Mouse (Mus musculus): Measurements from ENCODE around the gene Ttc4. TPM values are rescaled to one million over a fixed set of nuclear protein-coding genes. Genes with fewer than 3 reads are reported as not detected.

The Ttc4 gene
- total RNA-seq, 2 experiments from 2014 or later: 40.1 to 41.6 TPM

- intact Hi-C loops (cut with DNase I): no loop called here
- DNase-seq (ENCODE audit: low spot score in 2 of 2): no peak
These were observed 23.1 kb downstream of the Ttc4 start for GRCm38 (mm10) chr4:106655681-106656080.

- DNase-seq (ENCODE audit: low spot score in 2 of 2): no peak
- intact Hi-C loops (cut with DNase I): no loop called here
These were observed 25.7 kb downstream of the Ttc4 start for GRCm38 (mm10) chr4:106653051-106653450.

- intact Hi-C loops (cut with DNase I): no loop called here
- DNase-seq (ENCODE audit: low spot score in 2 of 2): no peak
These were observed 26.2 kb downstream of the Ttc4 start for GRCm38 (mm10) chr4:106652546-106652945.

- intact Hi-C loops (cut with DNase I): loop anchor here (2.0 kb wide), 1 partner anchor 28 kb away; the partner anchor contains the start of gene Ttc4
- DNase-seq (ENCODE audit: low spot score in 2 of 2): peak; percentile 96 to 99
These were observed 27.8 kb downstream of the Ttc4 start, which contains the start of gene Pars2 for GRCm38 (mm10) chr4:106650833-106651527. Pars2 (plus strand) TSS chr4:106651069.

- DNase-seq (ENCODE audit: low spot score in 2 of 2): no peak
- intact Hi-C loops (cut with DNase I): no loop called here
These were observed 31.6 kb downstream of the Ttc4 start for GRCm38 (mm10) chr4:106647137-106647536.

GRCm38 (mm10) chr4:106645797-106646196, 32.9 kb downstream of the Ttc4 start:
- intact Hi-C loops (cut with DNase I): no loop called here
- no peak for DNase-seq (ENCODE audit: low spot score in 2 of 2)

- no peak for DNase-seq (ENCODE audit: low spot score in 2 of 2)
- intact Hi-C loops (cut with DNase I): no loop called here
These were observed 34.5 kb downstream of the Ttc4 start for GRCm38 (mm10) chr4:106644218-106644610.

- DNase-seq (ENCODE audit: low spot score in 2 of 2): no peak
- intact Hi-C loops (cut with DNase I): no loop called here
These were observed 35.1 kb downstream of the Ttc4 start for GRCm38 (mm10) chr4:106643483-106644217.

GRCm38 (mm10) chr4:106634086-106634479, 44.7 kb downstream of the Ttc4 start:
- intact Hi-C loops (cut with DNase I): no loop called here
- no peak for DNase-seq (ENCODE audit: low spot score in 2 of 2)

GRCm38 (mm10) chr4:106633281-106634085, 45.3 kb downstream of the Ttc4 start:
- DNase-seq (ENCODE audit: low spot score in 2 of 2): peak in 1 of 2 experiments; percentile 47
- intact Hi-C loops (cut with DNase I): no loop called here

- intact Hi-C loops (cut with DNase I): no loop called here
- DNase-seq (ENCODE audit: low spot score in 2 of 2): no peak
These were observed 46.4 kb downstream of the Ttc4 start for GRCm38 (mm10) chr4:106632313-106632712.

GRCm38 (mm10) chr4:106630333-106631220, 48.2 kb downstream of the Ttc4 start:
- DNase-seq (ENCODE audit: low spot score in 2 of 2): peak; percentile 90 to 96
- intact Hi-C loops (cut with DNase I): loop anchor here (1.0 kb wide), 2 partner anchors 74 to 78 kb away; no protein-coding TSS in a partner anchor

- DNase-seq (ENCODE audit: low spot score in 2 of 2): no peak
- intact Hi-C loops (cut with DNase I): loop anchor here (5.0 kb wide), 1 partner anchor 208 kb away; no protein-coding TSS in a partner anchor
These were observed 49.4 kb downstream of the Ttc4 start for GRCm38 (mm10) chr4:106629374-106629773.

GRCm38 (mm10) chr4:106628650-106629360, 49.9 kb downstream of the Ttc4 start:
- DNase-seq (ENCODE audit: low spot score in 2 of 2): no peak
- intact Hi-C loops (cut with DNase I): loop anchor here (5.0 kb wide), 1 partner anchor 208 kb away; no protein-coding TSS in a partner anchor

GRCm38 (mm10) chr4:106627809-106628208, 50.9 kb downstream of the Ttc4 start:
- intact Hi-C loops (cut with DNase I): loop anchor here (5.0 kb wide), 1 partner anchor 209 kb away; no protein-coding TSS in a partner anchor
- DNase-seq (ENCODE audit: low spot score in 2 of 2): no peak

- no peak for DNase-seq (ENCODE audit: low spot score in 2 of 2)
- intact Hi-C loops (cut with DNase I): no loop called here
These were observed 54.5 kb downstream of the Ttc4 start for GRCm38 (mm10) chr4:106624271-106624670.

GRCm38 (mm10) chr4:106622712-106623111, 56.0 kb downstream of the Ttc4 start:
- intact Hi-C loops (cut with DNase I): no loop called here
- no peak for DNase-seq (ENCODE audit: low spot score in 2 of 2)

GRCm38 (mm10) chr4:106622030-106622493, 56.7 kb downstream of the Ttc4 start, which contains the start of gene Ttc22:
Ttc22 (plus strand) TSS chr4:106622432.
- no peak for DNase-seq (ENCODE audit: low spot score in 2 of 2)
- intact Hi-C loops (cut with DNase I): no loop called here

All from left cerebral cortex, postnatal 25 days (tissue).